Mouse (Mus musculus): Measurements from ENCODE around the gene Vmn2r103. TPM values are rescaled to one million over a fixed set of nuclear protein-coding genes. Genes with fewer than 3 reads are reported as not detected.

The Vmn2r103 gene
- not detected in 2 replicates for polyA plus RNA-seq (2015; fragmentation: Nextera tagmentation; extraction: Ambion mirVana)

GRCm38 (mm10) chr17:19773063-19773462 lies at the start of gene Vmn2r103:
Vmn2r103 (plus strand) TSS chr17:19773363.
- WGBS: 43% methylated on average over 4 of the region's 4 CpGs
- Histone ChIP-seq H3K9me3 (ENCODE audit: low read length) (0 out of 2 replicates have a peak, but pooled peaks cover 2% of the 10 kb centered on the region), H3K4me3 (ENCODE audit: low read depth, low read length) (no peak within 1 kb of the TSS), H3K4me2 (replicated peaks; ENCODE audit: low read depth, low read length) (no peak within 1 kb of the TSS), H3K27me3 (replicated peaks; ENCODE audit: insufficient read depth, low read length) (no peaks in the 10 kb centered on the region), H3K27ac (ENCODE audit: low read length) (no peak within 1 kb of the TSS), H3K36me3 (ENCODE audit: insufficient read depth, low read length) (no peaks in the 10 kb centered on the region), H3K9ac (replicated peaks; ENCODE audit: low read depth) (no peak within 1 kb of the TSS), H3K4me1 (ENCODE audit: insufficient read depth, low read depth, low read length) (no peaks in the 10 kb centered on the region)
- ATAC-seq: no peak
- no peak for DNase-seq (ENCODE audit: low spot score)
- TF ChIP-seq CTCF (IDR thresholded peaks at IDR 0.05): no peak
- TF ChIP-seq EP300 (IDR thresholded peaks at IDR 0.05): no peak

- TF ChIP-seq CTCF (IDR thresholded peaks at IDR 0.05) (no peak), EP300 (IDR thresholded peaks at IDR 0.05) (no peak)
- Histone ChIP-seq H3K27me3 (replicated peaks; ENCODE audit: insufficient read depth, low read length) (no peaks in the 10 kb centered on the region), H3K4me2 (replicated peaks; ENCODE audit: low read depth, low read length) (no peak overlapping the region), H3K36me3 (ENCODE audit: insufficient read depth, low read length) (no peaks in the 10 kb centered on the region), H3K4me3 (ENCODE audit: low read depth, low read length) (no peak overlapping the region), H3K27ac (ENCODE audit: low read length) (no peak overlapping the region), H3K9me3 (ENCODE audit: low read length) (0 out of 2 replicates have a peak, but pooled peaks cover 2% of the 10 kb centered on the region), H3K4me1 (ENCODE audit: insufficient read depth, low read depth, low read length) (no peaks in the 10 kb centered on the region), H3K9ac (replicated peaks; ENCODE audit: low read depth) (no peak overlapping the region)
- ATAC-seq (no peak), DNase-seq (ENCODE audit: low spot score) (no peak)
- WGBS: 84% methylated on average over 4 of the region's 4 CpGs
Observed at GRCm38 (mm10) chr17:19778994-19779393, 5.8 kb downstream of the Vmn2r103 start.

GRCm38 (mm10) chr17:19789248-19789647 lies 16.1 kb downstream of the Vmn2r103 start:
- Histone ChIP-seq H3K9ac (replicated peaks; ENCODE audit: low read depth) (no peak overlapping the region), H3K4me1 (ENCODE audit: insufficient read depth, low read depth, low read length) (no peaks in the 10 kb centered on the region), H3K9me3 (ENCODE audit: low read length) (no peaks in the 10 kb centered on the region), H3K27ac (ENCODE audit: low read length) (no peak overlapping the region), H3K4me3 (ENCODE audit: low read depth, low read length) (no peak overlapping the region), H3K36me3 (ENCODE audit: insufficient read depth, low read length) (no peaks in the 10 kb centered on the region), H3K27me3 (replicated peaks; ENCODE audit: insufficient read depth, low read length) (no peaks in the 10 kb centered on the region), H3K4me2 (replicated peaks; ENCODE audit: low read depth, low read length) (no peak overlapping the region)
- ATAC-seq (no peak), DNase-seq (ENCODE audit: low spot score) (no peak)
- no peak for TF ChIP-seq CTCF (IDR thresholded peaks at IDR 0.05)
- TF ChIP-seq EP300 (IDR thresholded peaks at IDR 0.05): no peak
- WGBS: 76% methylated on average over 1 of the region's 1 CpGs

Other genes starting within 250 kb of the Vmn2r103 start
- gene Vmn2r101, start 196.1 kb upstream of the Vmn2r103 start, polyA plus RNA-seq (2015; fragmentation: Nextera tagmentation; extraction: Ambion mirVana): not detected in 2 replicates
- not detected in 2 replicates for gene Vmn2r102, start 113.0 kb upstream of the Vmn2r103 start, polyA plus RNA-seq (2015; fragmentation: Nextera tagmentation; extraction: Ambion mirVana)